Mouse (Mus musculus) liver, embryonic 14.5 days (tissue): ENCODE data around the gene Cps1. TPM values are rescaled to one million over a fixed set of nuclear protein-coding genes. Genes with fewer than 3 reads are reported as not detected.
A peak's percentile ranks its signal among the peaks of the same experiment; 100 is the strongest.

Source experiments
- ATAC-seq: fragments of 200-750 bp; cut with Nextera tagmentation; 2 replicates; pipeline ENCODE4 v1.8.0; 2017; ENCODE audit warnings: moderate number of reproducible peaks, mild to moderate bottlenecking, moderate library complexity; ENCODE audit not compliant: insufficient read depth
- DNase-seq, 3 experiments: peaks; one replicate each; pipeline ENCODE4 v3.0.0-alpha.2; 2012 to 2013; ENCODE audit warnings: low read depth in 3 of 3, low spot score in 3 of 3
- H3K27ac ChIP-seq: fragments of 300-500 bp; sonication (generic); 2 replicates; pipeline ENCODE4 v1.5.1; 2014; ENCODE audit warnings: moderate library complexity, mild to moderate bottlenecking, control low read depth, inconsistent platforms
- H3K27me3 ChIP-seq: fragments of 300-500 bp; sonication (generic); 2 replicates; pipeline ENCODE4 v1.6.1; 2014; ENCODE audit warnings: mild to moderate bottlenecking, low read length, moderate library complexity; ENCODE audit not compliant: control insufficient read depth, insufficient read depth
- H3K36me3 ChIP-seq: fragments of 300-500 bp; sonication (generic); replicated peaks from 2 replicates; pipeline ENCODE4 v1.6.1; 2014; ENCODE audit warnings: low read depth; ENCODE audit not compliant: control insufficient read depth, insufficient read depth
- H3K4me1 ChIP-seq, 2 experiments: fragments of 200-500 bp in 1 of 2; fragments of 300-500 bp in 1 of 2; sonication (generic) in 1 of 2; replicated peaks; 2 replicates each; pipeline ENCODE4 v1.6.1; 2012 to 2014; ENCODE audit warnings: antibody characterized with exemption in 1 of 2, inconsistent platforms in 1 of 2, low read length in 1 of 2; ENCODE audit not compliant: control insufficient read depth in 2 of 2, insufficient read depth in 2 of 2
- H3K4me2 ChIP-seq: fragments of 300-500 bp; sonication (generic); 2 replicates; pipeline ENCODE4 v1.6.1; 2014; ENCODE audit warnings: low read depth, mild to moderate bottlenecking, control low read depth, moderate library complexity
- H3K4me3 ChIP-seq, 2 experiments: fragments of 200-500 bp in 1 of 2; fragments of 300-500 bp in 1 of 2; sonication (generic) in 1 of 2; 2 replicates each; pipeline ENCODE4 v1.5.1; 2012 to 2014; ENCODE audit warnings: low read depth in 2 of 2, low read length in 2 of 2, mild to moderate bottlenecking in 2 of 2, control low read depth in 1 of 2, inconsistent platforms in 1 of 2, moderate library complexity in 1 of 2; ENCODE audit not compliant: insufficient read depth in 1 of 2
- H3K9ac ChIP-seq: fragments of 300-500 bp; sonication (generic); replicated peaks from 2 replicates; pipeline ENCODE4 v1.6.1; 2014; ENCODE audit warnings: mild to moderate bottlenecking, control low read depth, moderate library complexity
- H3K9me3 ChIP-seq: fragments of 300-500 bp; sonication (generic); 2 replicates; pipeline ENCODE4 v1.6.1; 2016; ENCODE audit warnings: low read length, mixed read lengths; ENCODE audit not compliant: control insufficient read depth
- CTCF ChIP-seq: IDR thresholded peaks from 2 replicates; pipeline ENCODE4 v1.5.1; 2016; ENCODE audit warnings: antibody characterized with exemption, low read depth, control low read depth
- EP300 ChIP-seq: IDR thresholded peaks from 2 replicates; pipeline ENCODE4 v1.6.1; 2016; ENCODE audit warnings: antibody characterized with exemption, low read depth
- WGBS: fragments of 180-500 bp; shearing (Covaris S2); extraction: QIAGEN DNeasy Blood & Tissue Kit; methylation state at CpG from one replicate; pipeline ENCODE4 v1.1.7; 2014; ENCODE audit not compliant: insufficient replicate concordance; 5-methylcytosine and 5-hydroxymethylcytosine counted together
- polyA plus RNA-seq, 2 experiments: library from polyadenylated mRNA; depleted of rRNA in 1 of 2; stranded (reverse) in 1 of 2; unstranded in 1 of 2; fragments of >200 nt; fragmentation: Nextera tagmentation in 1 of 2; extraction: Ambion mirVana in 1 of 2; gene quantifications; 2 replicates each; pipeline versions ENCODE4 v1.2.1 to v1.2.3; 2012 to 2014

Gene Cps1
- 1.1 and 1.2 TPM in 2 replicates for polyA plus RNA-seq (2012; rRNA removed)
- 2.4 and 2.7 TPM in 2 replicates for polyA plus RNA-seq (2014; fragmentation: Nextera tagmentation; extraction: Ambion mirVana)

DNA sequence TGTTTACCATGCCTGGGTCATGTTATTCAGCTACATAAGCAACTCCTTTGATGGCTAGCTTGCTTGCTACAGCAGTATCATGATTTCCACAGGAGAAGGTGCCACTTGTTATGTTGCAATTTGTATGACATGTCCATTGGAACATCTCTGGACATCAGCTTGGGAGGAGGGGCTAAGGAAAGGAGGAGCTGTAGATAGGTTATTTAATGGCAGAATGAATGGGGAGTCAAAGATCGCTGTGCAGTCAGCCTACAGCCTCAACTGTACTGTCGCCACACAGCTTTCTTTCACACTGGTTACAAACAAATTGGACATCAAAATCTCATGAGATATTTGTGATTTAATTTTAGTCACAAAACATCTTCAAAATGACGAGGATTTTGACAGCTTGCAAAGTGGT, at the start of gene Cps1:
Gene Cps1, plus strand, starts transcription at position 230 of the 400 bp plus-strand sequence.
- Histone ChIP-seq H3K9me3 (no peaks in the 10 kb centered on the region), H3K27me3 (no peaks in the 10 kb centered on the region), H3K36me3 (no peaks in the 10 kb centered on the region), H3K4me1 (no peaks in the 10 kb centered on the region), H3K27ac (no peak within 1 kb of the TSS), H3K4me3 (no peak within 1 kb of the TSS), H3K9ac (no peak within 1 kb of the TSS), H3K4me2 (no peak within 1 kb of the TSS)
- ATAC-seq (no peak), DNase-seq (no peak)
- no peak for TF ChIP-seq EP300
- 56% methylated on average over 3 of the region's 3 CpGs for WGBS

DNA sequence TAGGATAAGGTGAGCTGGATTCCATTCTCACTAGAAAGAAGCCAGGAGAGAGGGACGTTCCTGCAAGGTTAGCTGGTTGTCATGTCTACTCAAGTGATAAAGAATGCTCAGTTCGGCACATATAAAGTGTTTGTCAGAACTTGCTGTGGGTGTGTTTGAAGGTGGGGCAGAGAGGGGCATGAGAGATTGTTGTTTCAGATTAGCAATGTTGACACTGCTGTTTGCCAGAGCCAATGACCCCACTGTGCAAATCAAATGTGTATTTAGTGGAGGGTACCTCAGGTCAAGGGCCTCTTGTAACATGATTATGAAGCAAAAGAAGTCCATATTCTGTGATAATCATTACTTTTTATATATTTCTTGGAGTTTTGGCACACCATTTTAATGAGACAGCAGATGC, 45.1 kb upstream of the Cps1 start:
- Histone ChIP-seq H3K4me2 (no peak overlapping the region), H3K4me1 (no peaks in the 10 kb centered on the region), H3K27ac (no peak overlapping the region), H3K36me3 (no peaks in the 10 kb centered on the region), H3K9ac (no peak overlapping the region), H3K9me3 (no peaks in the 10 kb centered on the region), H3K27me3 (no peaks in the 10 kb centered on the region), H3K4me3 (no peak overlapping the region)
- 48% methylated on average over 2 of the region's 2 CpGs for WGBS
- peak in 2 of 3 experiments; percentile 4 to 6 for DNase-seq
- no peak for TF ChIP-seq EP300
- TF ChIP-seq CTCF: no peak
- peak; percentile 62 for ATAC-seq

DNA sequence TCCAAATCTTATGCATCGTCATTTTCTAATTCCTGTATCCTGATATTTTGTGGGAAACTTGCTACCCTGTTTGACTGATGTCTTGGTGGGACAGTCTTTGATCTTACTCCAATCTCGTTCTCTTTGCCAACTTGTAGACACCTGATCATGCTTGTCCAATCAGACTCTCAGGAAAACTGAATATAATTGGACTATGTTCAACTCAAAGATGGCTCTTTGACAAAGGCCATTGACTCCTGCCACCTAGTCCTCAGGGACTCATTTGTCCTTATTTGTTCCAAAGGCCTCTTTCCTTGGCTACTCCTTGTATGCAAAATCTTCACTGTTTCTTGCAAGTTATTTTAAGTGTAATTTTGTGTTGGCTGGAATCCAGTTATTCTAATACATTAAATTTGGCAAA, 44.2 kb upstream of the Cps1 start:
- ATAC-seq (no peak), DNase-seq (no peak)
- Histone ChIP-seq H3K36me3 (no peaks in the 10 kb centered on the region), H3K4me2 (no peak overlapping the region), H3K9me3 (no peaks in the 10 kb centered on the region), H3K27me3 (no peaks in the 10 kb centered on the region), H3K27ac (no peak overlapping the region), H3K9ac (no peak overlapping the region), H3K4me1 (no peaks in the 10 kb centered on the region), H3K4me3 (no peak overlapping the region)
- TF ChIP-seq CTCF (no peak), EP300 (no peak)
- 54% methylated on average over 2 of the region's 2 CpGs for WGBS

DNA sequence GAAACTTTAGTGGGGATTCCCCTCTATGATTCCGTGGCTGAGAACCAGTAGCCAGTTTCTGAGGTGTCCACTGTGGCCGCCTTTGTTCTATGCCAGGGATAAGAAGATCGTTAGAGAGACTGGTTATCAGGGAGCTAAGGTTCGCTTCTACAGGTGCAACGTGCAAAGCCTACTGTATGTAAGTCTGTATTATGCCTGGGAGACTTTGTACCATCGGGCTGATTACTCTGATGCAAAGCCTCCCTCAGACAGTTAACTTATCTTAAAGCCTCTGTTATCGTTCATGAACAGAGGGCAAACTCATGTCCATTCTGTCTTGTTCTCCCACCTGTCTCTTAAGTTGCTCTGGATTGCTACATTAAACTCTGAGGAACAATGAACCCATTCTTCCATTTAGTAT, 43.7 kb upstream of the Cps1 start:
- H3K36me3 ChIP-seq: no peaks in the 10 kb centered on the region
- DNase-seq (no peak), ATAC-seq (no peak)
- 51% methylated on average over 7 of the region's 7 CpGs for WGBS
- no peak for TF ChIP-seq EP300
- TF ChIP-seq CTCF: no peak
- H3K27me3 ChIP-seq: no peaks in the 10 kb centered on the region
- no peak overlapping the region for H3K4me2 ChIP-seq
- H3K9ac ChIP-seq: no peak overlapping the region
- H3K4me3 ChIP-seq: no peak overlapping the region
- no peak overlapping the region for H3K27ac ChIP-seq
- H3K4me1 ChIP-seq: no peaks in the 10 kb centered on the region
- H3K9me3 ChIP-seq: no peaks in the 10 kb centered on the region

DNA sequence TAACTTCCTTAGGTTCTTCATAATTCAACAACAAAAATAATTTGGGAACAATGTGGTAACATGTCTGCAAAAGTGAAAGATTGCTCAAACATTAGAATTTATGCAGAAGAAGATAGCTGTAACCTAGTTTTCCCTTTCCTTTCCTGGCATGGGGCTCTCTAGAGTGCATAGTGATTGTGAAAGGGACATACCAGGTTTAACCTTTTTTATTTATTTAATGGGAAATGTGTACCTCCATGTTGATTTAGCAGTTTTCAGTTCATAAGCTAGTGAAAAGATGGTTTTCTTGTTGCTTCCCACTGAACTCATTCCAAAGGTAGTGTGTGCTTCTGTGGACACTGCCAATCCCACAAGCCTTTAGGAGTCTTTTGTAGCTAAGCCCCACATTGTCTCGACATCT, 30.4 kb upstream of the Cps1 start:
- no peak for TF ChIP-seq EP300
- TF ChIP-seq CTCF: no peak
- H3K27ac ChIP-seq: no peak overlapping the region
- ATAC-seq: no peak
- no peaks in the 10 kb centered on the region for H3K36me3 ChIP-seq
- no peak overlapping the region for H3K4me2 ChIP-seq
- H3K4me1 ChIP-seq: no peaks in the 10 kb centered on the region
- no peak overlapping the region for H3K4me3 ChIP-seq
- H3K27me3 ChIP-seq: no peaks in the 10 kb centered on the region
- no peak for DNase-seq
- H3K9me3 ChIP-seq: no peaks in the 10 kb centered on the region
- no peak overlapping the region for H3K9ac ChIP-seq
- 42% methylated on average over 1 of the region's 1 CpGs for WGBS
